Mouse (Mus musculus): ENCODE measurements around the gene Tpi1. TPM values are rescaled to one million over a fixed set of nuclear protein-coding genes. Genes with fewer than 3 reads are reported as not detected.
"Not testable (repeated sequence)": the region's sequence is repeated elsewhere in the genome, so short reads cannot be mapped to it uniquely, and the experiment has no call there.

The Tpi1 gene
- polyA plus RNA-seq, 1 experiment from 2014 or later: 428 TPM

DNA sequence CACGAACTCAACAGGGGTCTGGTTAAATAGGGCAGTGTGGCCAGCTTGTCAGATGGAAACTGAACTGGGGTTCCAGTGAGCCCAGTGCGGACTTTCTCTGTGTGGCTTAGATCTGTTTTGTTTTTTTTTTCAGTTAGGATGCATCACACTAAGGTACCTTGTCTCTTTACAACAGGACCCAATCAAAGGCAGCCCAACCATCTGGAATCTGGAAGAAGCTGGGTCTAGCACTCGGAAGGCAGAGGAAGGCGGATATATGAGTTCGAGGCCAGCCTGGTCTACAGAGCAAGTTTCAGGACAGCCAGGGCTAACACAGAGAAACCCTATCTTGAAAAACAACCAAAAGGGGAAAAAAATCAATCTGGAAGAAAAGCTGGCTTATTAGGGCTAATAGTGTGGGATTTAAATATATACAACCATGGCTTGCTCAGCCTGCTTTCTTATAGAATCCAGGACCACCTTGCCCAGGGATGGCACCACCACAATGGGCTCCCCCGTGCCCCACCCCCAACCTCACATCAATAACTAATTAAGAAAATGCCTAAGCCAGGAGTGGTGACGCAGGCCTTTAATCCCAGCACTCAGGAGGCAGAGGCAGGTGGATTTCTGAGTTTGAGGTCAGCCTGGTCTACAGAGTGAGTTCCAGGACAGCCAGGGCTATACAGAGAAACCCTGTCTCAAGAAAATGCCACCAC is 7.5 kb downstream of the Tpi1 start:
- no peak overlapping the region for H3K9ac ChIP-seq (replicated peaks)
- no peaks in the 10 kb centered on the region for H3K9me3 ChIP-seq
- peak overlapping the region; percentile 71 for H3K4me2 ChIP-seq (replicated peaks)
- peaks cover 36% of the 10 kb centered on the region for H3K4me1 ChIP-seq
- ATAC-seq (ENCODE audit: low FRiP score, low read depth): no peak
- H3K36me3 ChIP-seq: peaks cover 13% of the 10 kb centered on the region
- 0 out of 2 replicates have a peak, but pooled peaks cover 3% of the 10 kb centered on the region for H3K27me3 ChIP-seq
- no peak overlapping the region for H3K4me3 ChIP-seq
- 77% methylated on average over 7 of the region's 7 CpGs for WGBS
- peak overlapping the region; percentile 75 for H3K27ac ChIP-seq (replicated peaks)

DNA sequence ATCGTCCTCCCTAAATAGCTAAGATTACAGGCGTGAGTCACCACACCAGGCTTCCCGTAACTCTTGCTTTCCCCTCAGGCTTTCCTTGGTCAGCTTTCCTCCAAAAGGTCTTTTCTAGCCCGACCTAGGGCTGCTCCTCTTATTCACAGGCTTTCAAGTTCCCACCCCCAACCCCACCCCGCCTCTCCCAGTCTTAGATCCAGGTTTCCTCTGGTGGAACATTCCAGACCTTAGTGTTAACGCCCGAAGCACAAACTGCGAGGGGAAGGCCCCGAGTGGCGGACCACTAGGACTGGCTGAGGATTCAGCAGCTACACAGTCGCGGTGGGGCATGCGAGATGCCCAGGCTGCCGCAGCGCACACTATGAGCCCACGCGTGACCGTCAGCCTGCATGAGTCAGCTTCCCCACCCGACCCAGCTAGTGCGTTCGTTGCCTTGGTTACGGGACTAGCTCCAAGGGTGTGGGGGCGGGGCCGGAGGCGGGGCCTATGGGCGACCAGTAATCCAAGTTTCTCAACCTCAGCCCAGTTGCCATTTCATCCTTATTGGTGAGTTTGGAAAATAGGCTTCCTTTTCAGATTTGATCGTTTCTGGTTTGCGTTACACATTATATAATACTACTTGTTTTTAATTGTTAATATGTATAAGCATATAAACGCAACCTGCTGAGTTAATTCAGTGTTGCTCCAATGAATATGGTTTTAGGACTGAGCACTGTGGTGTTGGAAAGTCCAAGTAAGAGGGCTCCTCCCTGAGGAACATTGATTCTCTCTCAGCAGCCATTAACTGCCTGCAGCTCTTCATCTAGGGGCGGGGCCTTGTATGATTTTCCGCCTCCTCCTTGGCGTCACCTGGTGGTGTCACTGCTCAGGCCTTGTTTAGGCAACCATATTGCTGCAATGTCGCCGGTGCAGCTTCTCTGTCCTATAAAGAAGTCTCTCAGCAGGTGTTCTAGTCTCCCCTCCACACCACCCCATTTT is 8.5 kb downstream of the Tpi1 start:
- Histone ChIP-seq H3K4me3 (peak overlapping the region; percentile 39), H3K9me3 (no peaks in the 10 kb centered on the region), H3K36me3 (peaks cover 5% of the 10 kb centered on the region; the same call in 1 of the 2 replicates), H3K9ac (replicated peaks) (peak overlapping the region; percentile 44; the same call in 1 of the 2 replicates), H3K4me1 (peaks cover 36% of the 10 kb centered on the region), H3K27me3 (0 out of 2 replicates have a peak, but pooled peaks cover 3% of the 10 kb centered on the region), H3K4me2 (replicated peaks) (peak overlapping the region; percentile 71), H3K27ac (replicated peaks) (peak overlapping the region; percentile 75)
- peak; percentile 80 for ATAC-seq (ENCODE audit: low FRiP score, low read depth)
- WGBS: 2% methylated on average over 34 of the region's 34 CpGs

DNA sequence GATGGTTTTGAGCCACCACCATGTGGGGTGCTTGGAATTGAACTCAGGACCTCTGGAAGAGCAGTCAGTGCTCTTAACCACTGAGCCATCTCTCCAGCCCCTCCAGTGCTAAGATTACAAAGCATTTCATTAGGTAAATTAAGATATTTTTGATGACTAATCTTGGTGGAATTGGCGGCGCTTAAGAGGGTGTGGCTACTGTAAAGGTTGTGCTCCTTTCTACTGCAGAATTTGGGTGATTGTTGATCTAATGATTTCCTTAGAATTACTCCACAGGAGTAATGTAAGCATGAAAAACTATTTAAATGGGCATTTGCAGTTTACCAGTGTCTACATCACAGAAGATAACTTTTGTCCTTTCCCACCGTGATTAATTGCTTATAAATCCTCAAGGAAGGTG is 9.8 kb downstream of the Tpi1 start:
- Histone ChIP-seq H3K36me3 (no peaks in the 10 kb centered on the region), H3K4me2 (replicated peaks) (no peak overlapping the region), H3K27me3 (0 out of 2 replicates have a peak, but pooled peaks cover 3% of the 10 kb centered on the region), H3K27ac (replicated peaks) (no peak overlapping the region), H3K9ac (replicated peaks) (no peak overlapping the region), H3K4me3 (no peak overlapping the region), H3K4me1 (peaks cover 26% of the 10 kb centered on the region), H3K9me3 (no peaks in the 10 kb centered on the region)
- ATAC-seq (ENCODE audit: low FRiP score, low read depth): no peak
- WGBS: 93% methylated on average over 3 of the region's 3 CpGs

DNA sequence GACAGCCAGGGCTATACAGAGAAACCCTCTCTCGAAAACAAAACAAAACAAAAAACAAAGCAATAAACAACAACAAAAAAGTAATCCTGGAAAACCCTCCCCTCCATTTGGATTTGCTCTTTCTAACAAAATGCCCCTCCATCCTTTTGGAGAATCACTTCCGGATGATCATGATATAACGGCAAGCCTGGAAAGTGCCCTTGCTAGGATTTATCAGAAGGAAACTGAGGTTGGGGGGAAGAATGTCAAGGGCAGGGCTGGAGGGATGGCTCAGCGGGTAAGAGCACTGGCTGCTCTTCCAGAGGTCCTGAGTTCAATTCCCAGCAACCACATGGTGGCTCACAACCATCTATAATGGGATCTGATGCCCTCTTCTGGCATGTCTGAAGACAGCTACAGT is 10.4 kb downstream of the Tpi1 start:
- 95% methylated on average over 4 of the region's 4 CpGs for WGBS
- not testable (repeated sequence) for ATAC-seq (ENCODE audit: low FRiP score, low read depth); H3K9ac ChIP-seq (replicated peaks); H3K4me2 ChIP-seq (replicated peaks); H3K9me3 ChIP-seq; H3K4me3 ChIP-seq; H3K27ac ChIP-seq (replicated peaks); H3K27me3 ChIP-seq; H3K36me3 ChIP-seq
- H3K4me1 ChIP-seq: peaks cover 19% of the 10 kb centered on the region

DNA sequence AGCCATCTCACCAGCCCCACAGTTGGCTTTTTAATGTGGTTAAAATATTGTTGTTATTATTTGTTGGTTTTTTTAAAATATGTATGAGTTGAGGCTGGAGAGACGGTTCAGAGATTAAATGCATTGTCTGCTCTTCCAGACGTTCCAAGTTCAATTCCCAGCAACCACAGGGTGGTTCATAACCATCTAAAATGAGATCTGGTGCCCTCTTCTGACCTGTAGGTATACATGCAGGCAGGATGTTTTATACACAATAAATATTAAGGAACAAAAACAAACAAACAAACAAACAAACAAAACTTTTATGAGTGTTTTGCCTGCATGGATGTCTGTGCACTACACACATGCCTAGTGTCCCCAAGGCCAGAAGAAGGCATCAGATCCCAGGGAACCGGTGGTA is 11.0 kb downstream of the Tpi1 start:
- no peak overlapping the region for H3K4me3 ChIP-seq
- peaks cover 13% of the 10 kb centered on the region for H3K4me1 ChIP-seq

DNA sequence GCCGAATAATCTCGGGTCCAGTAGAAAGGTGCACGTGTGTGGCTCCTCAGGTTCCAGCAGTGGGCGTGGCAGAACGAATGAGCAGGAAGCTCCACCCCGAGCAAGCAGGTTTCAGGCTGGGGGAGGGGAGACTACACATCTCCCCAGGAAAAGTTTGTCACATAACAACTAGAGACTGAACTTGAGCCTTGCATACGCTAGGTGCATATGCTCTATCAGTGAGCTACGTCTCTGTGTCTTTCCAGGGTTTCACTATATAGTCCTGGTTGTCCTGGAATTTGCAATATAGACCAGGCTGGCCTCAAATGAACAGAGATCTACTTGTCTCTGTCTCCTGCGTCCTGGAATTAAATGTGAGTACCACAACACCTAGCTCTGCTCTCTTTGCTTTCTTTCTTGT is 11.7 kb downstream of the Tpi1 start:
- H3K27ac ChIP-seq (replicated peaks); H3K4me2 ChIP-seq (replicated peaks); H3K9ac ChIP-seq (replicated peaks); H3K27me3 ChIP-seq; H3K4me3 ChIP-seq; H3K36me3 ChIP-seq; H3K9me3 ChIP-seq; ATAC-seq (ENCODE audit: low FRiP score, low read depth): not testable (repeated sequence)
- 21% methylated on average over 5 of the region's 9 CpGs for WGBS
- peaks cover 12% of the 10 kb centered on the region for H3K4me1 ChIP-seq

More for the DNA sequence above, 11.0 kb downstream of the Tpi1 start:
- WGBS: 83% methylated on average over 3 of the region's 3 CpGs
- Histone ChIP-seq H3K9ac (replicated peaks) (no peak overlapping the region), H3K9me3 (no peaks in the 10 kb centered on the region), H3K27ac (replicated peaks) (no peak overlapping the region), H3K36me3 (no peaks in the 10 kb centered on the region), H3K27me3 (0 out of 2 replicates have a peak, but pooled peaks cover 3% of the 10 kb centered on the region), H3K4me2 (replicated peaks) (no peak overlapping the region)
- no peak for ATAC-seq (ENCODE audit: low FRiP score, low read depth)

DNA sequence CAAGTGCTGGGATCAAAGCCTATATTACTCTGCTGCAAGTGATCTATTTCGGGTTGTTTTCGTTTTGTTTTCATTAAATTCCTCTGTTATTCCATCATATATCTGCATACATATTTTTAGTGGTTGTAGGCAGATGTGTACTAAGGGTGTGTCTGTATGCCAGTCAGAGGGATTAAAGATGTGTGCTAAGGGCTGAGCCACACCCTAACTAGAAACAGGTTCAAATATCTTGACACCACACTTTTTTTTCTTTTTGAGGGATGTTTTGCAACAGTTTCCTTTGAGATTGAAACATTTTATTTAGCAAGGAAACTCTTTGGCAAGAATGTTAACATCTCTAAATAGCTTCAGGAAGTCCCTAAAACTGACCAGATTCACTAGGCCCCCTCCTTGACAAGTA is 17.9 kb downstream of the Tpi1 start:
- H3K9ac ChIP-seq (replicated peaks): no peak overlapping the region
- H3K27me3 ChIP-seq: no peaks in the 10 kb centered on the region
- H3K4me3 ChIP-seq: no peak overlapping the region
- H3K9me3 ChIP-seq: no peaks in the 10 kb centered on the region
- no peaks in the 10 kb centered on the region for H3K4me1 ChIP-seq
- 83% methylated on average over 2 of the region's 2 CpGs for WGBS
- no peaks in the 10 kb centered on the region for H3K36me3 ChIP-seq
- no peak overlapping the region for H3K4me2 ChIP-seq (replicated peaks)
- H3K27ac ChIP-seq (replicated peaks): no peak overlapping the region
- ATAC-seq (ENCODE audit: low FRiP score, low read depth): no peak

DNA sequence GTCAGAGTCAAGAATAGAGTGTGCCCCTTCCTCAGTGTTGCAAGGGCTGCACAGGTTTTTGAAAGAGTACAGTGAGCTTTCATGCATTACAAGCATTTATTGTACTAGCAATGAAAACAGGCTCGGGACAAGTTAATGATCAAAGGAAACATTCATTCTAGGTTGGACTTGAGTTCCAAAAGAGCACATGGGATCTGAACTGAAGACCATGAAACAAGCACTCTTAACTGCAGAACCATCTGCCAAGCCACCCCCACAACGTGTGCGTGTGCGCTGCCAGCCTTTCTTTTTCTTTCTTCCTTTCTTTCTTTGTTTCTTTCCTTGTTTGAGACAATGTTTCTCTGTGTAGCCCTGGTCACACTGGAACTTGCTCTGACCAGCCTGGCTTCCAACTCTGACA is 18.3 kb downstream of the Tpi1 start:
- no peak for ATAC-seq (ENCODE audit: low FRiP score, low read depth)
- Histone ChIP-seq H3K4me1 (no peaks in the 10 kb centered on the region), H3K4me2 (replicated peaks) (no peak overlapping the region), H3K36me3 (no peaks in the 10 kb centered on the region), H3K27me3 (no peaks in the 10 kb centered on the region), H3K27ac (replicated peaks) (no peak overlapping the region), H3K9ac (replicated peaks) (no peak overlapping the region), H3K9me3 (no peaks in the 10 kb centered on the region), H3K4me3 (no peak overlapping the region)
- 76% methylated on average over 4 of the region's 4 CpGs for WGBS

DNA sequence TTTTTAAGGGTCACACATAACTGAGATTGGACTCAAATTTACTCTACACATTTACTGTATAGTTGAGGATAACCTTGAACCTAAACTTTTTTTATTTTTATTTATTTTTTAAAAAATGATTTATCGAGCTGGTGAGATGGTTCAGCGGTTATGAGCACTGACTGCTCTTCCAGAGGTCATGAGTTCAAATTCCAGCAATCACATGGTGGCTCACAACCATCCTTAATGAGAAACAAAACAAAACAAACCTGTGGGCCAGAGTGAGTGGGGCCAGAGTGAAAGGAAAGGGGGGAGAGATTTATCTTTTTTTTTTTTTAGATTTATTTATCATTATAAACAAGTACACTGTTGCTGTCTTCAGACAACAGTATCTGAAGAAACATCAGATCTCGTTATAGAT is 22.2 kb downstream of the Tpi1 start:
- Histone ChIP-seq H3K4me3 (no peak overlapping the region), H3K27ac (replicated peaks) (no peak overlapping the region), H3K4me2 (replicated peaks) (no peak overlapping the region), H3K27me3 (no peaks in the 10 kb centered on the region), H3K9ac (replicated peaks) (no peak overlapping the region), H3K4me1 (no peaks in the 10 kb centered on the region), H3K36me3 (no peaks in the 10 kb centered on the region), H3K9me3 (no peaks in the 10 kb centered on the region)
- 86% methylated on average over 3 of the region's 3 CpGs for WGBS
- no peak for ATAC-seq (ENCODE audit: low FRiP score, low read depth)

DNA sequence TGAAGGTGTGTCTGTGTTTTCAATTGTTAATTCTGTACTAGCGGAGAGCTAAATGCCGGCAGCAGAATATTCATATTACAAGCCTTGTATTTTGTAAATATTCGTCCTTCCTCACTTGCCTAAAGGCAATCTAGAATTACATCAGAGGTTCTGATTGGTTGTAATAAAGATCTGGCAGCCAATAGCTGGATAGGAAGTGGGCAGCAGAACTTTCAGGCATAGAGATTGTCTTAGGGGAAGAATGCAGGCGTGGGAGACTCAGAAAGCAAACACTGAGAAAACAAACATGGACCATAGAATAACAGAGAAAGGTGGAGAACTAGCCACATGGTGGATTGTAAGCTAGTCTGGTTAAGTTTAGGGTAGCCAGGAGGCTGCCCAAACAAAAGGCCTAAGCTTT is 24.0 kb downstream of the Tpi1 start:
- no peak overlapping the region for H3K4me2 ChIP-seq (replicated peaks)
- H3K4me3 ChIP-seq: no peak overlapping the region
- 75% methylated on average over 4 of the region's 4 CpGs for WGBS
- no peaks in the 10 kb centered on the region for H3K27me3 ChIP-seq
- no peak overlapping the region for H3K27ac ChIP-seq (replicated peaks)
- ATAC-seq (ENCODE audit: low FRiP score, low read depth): no peak
- no peaks in the 10 kb centered on the region for H3K9me3 ChIP-seq
- no peak overlapping the region for H3K9ac ChIP-seq (replicated peaks)
- no peaks in the 10 kb centered on the region for H3K4me1 ChIP-seq
- no peaks in the 10 kb centered on the region for H3K36me3 ChIP-seq

DNA sequence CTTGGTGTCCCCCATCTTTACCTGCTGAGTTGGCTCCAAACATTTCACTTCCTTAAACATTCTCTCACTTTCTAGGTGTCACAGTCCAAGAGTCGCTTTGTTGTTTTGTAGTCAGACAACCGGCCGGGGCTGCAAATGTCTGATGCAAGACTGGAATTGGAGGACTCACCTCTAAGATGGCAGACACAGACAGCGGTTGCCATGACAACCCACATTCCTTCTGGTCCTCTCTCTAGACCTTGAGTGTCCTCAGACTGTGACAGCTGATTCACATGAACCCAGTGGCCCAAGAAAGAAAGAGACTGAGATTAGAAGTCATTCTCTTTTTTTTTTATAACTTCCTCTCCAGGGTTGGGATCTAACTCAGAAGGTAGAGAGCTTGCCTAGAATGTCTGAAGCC is 24.6 kb downstream of the Tpi1 start:
- 79% methylated on average over 4 of the region's 4 CpGs for WGBS
- no peaks in the 10 kb centered on the region for H3K9me3 ChIP-seq

DNA sequence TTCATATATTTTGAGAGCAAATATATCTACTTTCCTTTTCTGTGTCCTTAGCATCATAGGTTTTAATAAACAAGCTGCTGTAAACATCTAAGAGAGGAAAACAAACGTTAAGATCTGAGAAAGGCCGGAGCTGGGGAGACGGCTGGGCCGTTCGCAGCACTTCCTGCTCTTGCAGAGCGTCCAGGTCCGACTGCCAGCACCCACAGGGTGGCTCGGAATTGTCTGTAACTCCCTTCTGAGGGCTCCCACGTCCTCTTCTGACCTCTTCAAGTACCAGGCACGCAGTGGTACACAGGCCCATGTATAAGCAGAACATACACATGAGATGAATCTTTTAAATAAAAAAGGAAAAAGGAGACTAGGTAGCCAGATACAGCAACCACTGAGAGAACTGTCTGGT is 26.4 kb downstream of the Tpi1 start:
- Histone ChIP-seq H3K9me3 (no peaks in the 10 kb centered on the region), H3K36me3 (no peaks in the 10 kb centered on the region), H3K9ac (replicated peaks) (no peak overlapping the region), H3K4me3 (no peak overlapping the region), H3K4me1 (no peaks in the 10 kb centered on the region), H3K4me2 (replicated peaks) (no peak overlapping the region), H3K27ac (replicated peaks) (no peak overlapping the region), H3K27me3 (no peaks in the 10 kb centered on the region)
- WGBS: 81% methylated on average over 10 of the region's 10 CpGs
- ATAC-seq (ENCODE audit: low FRiP score, low read depth): no peak

More for the DNA sequence above, 24.6 kb downstream of the Tpi1 start:
- no peak overlapping the region for H3K27ac ChIP-seq (replicated peaks)
- ATAC-seq (ENCODE audit: low FRiP score, low read depth): no peak
- no peak overlapping the region for H3K4me3 ChIP-seq
- no peak overlapping the region for H3K4me2 ChIP-seq (replicated peaks)
- H3K4me1 ChIP-seq: no peaks in the 10 kb centered on the region
- no peak overlapping the region for H3K9ac ChIP-seq (replicated peaks)
- no peaks in the 10 kb centered on the region for H3K36me3 ChIP-seq
- H3K27me3 ChIP-seq: no peaks in the 10 kb centered on the region

Measured in midbrain, embryonic 12.5 days (tissue).